Mouse (Mus musculus): ENCODE measurements around the gene Cuedc1. TPM values are rescaled to one million over a fixed set of nuclear protein-coding genes. Genes with fewer than 3 reads are reported as not detected.

The Cuedc1 gene
- total RNA-seq, 2 experiments from 2014 or later, result 31.4 to 31.7 TPM

- no peak for DNase-seq (ENCODE audit: extremely low spot score in 1 of 2, low spot score in 2 of 2)
- intact Hi-C loops (cut with DNase I), result no loop called here
- peak overlapping the region; percentile 47; the same call in 1 of the 2 replicates for H3K27ac ChIP-seq
- no peak overlapping the region for H3K4me3 ChIP-seq
- TF ChIP-seq CTCF (IDR thresholded peaks at IDR 0.05), result no peak
These were observed 58.5 kb downstream of the Cuedc1 start for GRCm38 (mm10) chr11:88156403-88156802.

GRCm38 (mm10) chr11:88158842-88159246, 61.0 kb downstream of the Cuedc1 start:
- TF ChIP-seq CTCF (IDR thresholded peaks at IDR 0.05), result no peak
- intact Hi-C loops (cut with DNase I), result no loop called here
- H3K27ac ChIP-seq, result peak overlapping the region; percentile 93
- DNase-seq (ENCODE audit: extremely low spot score in 1 of 2, low spot score in 2 of 2), result no peak
- no peak overlapping the region for H3K4me3 ChIP-seq

GRCm38 (mm10) chr11:88159389-88159788, 61.5 kb downstream of the Cuedc1 start:
- no peak for DNase-seq (ENCODE audit: extremely low spot score in 1 of 2, low spot score in 2 of 2)
- no peak for TF ChIP-seq CTCF (IDR thresholded peaks at IDR 0.05)
- H3K27ac ChIP-seq, result peak overlapping the region; percentile 93; the same call in 1 of the 2 replicates
- H3K4me3 ChIP-seq, result no peak overlapping the region
- intact Hi-C loops (cut with DNase I), result no loop called here

- TF ChIP-seq CTCF (IDR thresholded peaks at IDR 0.05), result no peak
- peak overlapping the region; percentile 93; the same call in 1 of the 2 replicates for H3K27ac ChIP-seq
- intact Hi-C loops (cut with DNase I), result no loop called here
- DNase-seq (ENCODE audit: extremely low spot score in 1 of 2, low spot score in 2 of 2), result no peak
- H3K4me3 ChIP-seq, result no peak overlapping the region
These were observed 62.5 kb downstream of the Cuedc1 start for GRCm38 (mm10) chr11:88160316-88160715.

GRCm38 (mm10) chr11:88161051-88161581, 63.3 kb downstream of the Cuedc1 start:
- H3K27ac ChIP-seq, result peak overlapping the region; percentile 93
- peak; percentile 42 to 65 for DNase-seq (ENCODE audit: extremely low spot score in 1 of 2, low spot score in 2 of 2)
- peak overlapping the region; percentile 58 for H3K4me3 ChIP-seq
- no peak for TF ChIP-seq CTCF (IDR thresholded peaks at IDR 0.05)
- intact Hi-C loops (cut with DNase I), result loop anchor here (1.0 kb wide), 1 partner anchor 62 kb away; no protein-coding TSS in a partner anchor

GRCm38 (mm10) chr11:88161651-88162362, 63.9 kb downstream of the Cuedc1 start:
- peak; percentile 77 for TF ChIP-seq CTCF (IDR thresholded peaks at IDR 0.05)
- DNase-seq (ENCODE audit: extremely low spot score in 1 of 2, low spot score in 2 of 2), result peak; percentile 76 to 84
- intact Hi-C loops (cut with DNase I), result loop anchor here (1.0 to 2.0 kb wide), 2 partner anchors 43 to 63 kb away; no protein-coding TSS in a partner anchor
- peak overlapping the region; percentile 89 for H3K27ac ChIP-seq
- peak overlapping the region; percentile 48 for H3K4me3 ChIP-seq

GRCm38 (mm10) chr11:88162740-88163139, 64.9 kb downstream of the Cuedc1 start:
- no peak overlapping the region for H3K4me3 ChIP-seq
- TF ChIP-seq CTCF (IDR thresholded peaks at IDR 0.05), result no peak
- H3K27ac ChIP-seq, result no peak overlapping the region
- intact Hi-C loops (cut with DNase I), result loop anchor here (2.0 kb wide), 1 partner anchor 44 kb away; no protein-coding TSS in a partner anchor
- no peak for DNase-seq (ENCODE audit: extremely low spot score in 1 of 2, low spot score in 2 of 2)

GRCm38 (mm10) chr11:88164213-88164723, 66.4 kb downstream of the Cuedc1 start:
- DNase-seq (ENCODE audit: extremely low spot score in 1 of 2, low spot score in 2 of 2), result no peak
- H3K27ac ChIP-seq, result peak overlapping the region; percentile 40; the same call in 1 of the 2 replicates
- H3K4me3 ChIP-seq, result no peak overlapping the region
- intact Hi-C loops (cut with DNase I), result no loop called here
- no peak for TF ChIP-seq CTCF (IDR thresholded peaks at IDR 0.05)

GRCm38 (mm10) chr11:88164801-88165377, 67.0 kb downstream of the Cuedc1 start:
- intact Hi-C loops (cut with DNase I), result no loop called here
- DNase-seq (ENCODE audit: extremely low spot score in 1 of 2, low spot score in 2 of 2), result peak in 1 of 2 experiments; percentile 39
- TF ChIP-seq CTCF (IDR thresholded peaks at IDR 0.05), result no peak
- no peak overlapping the region for H3K4me3 ChIP-seq
- peak overlapping the region; percentile 40; the same call in 1 of the 2 replicates for H3K27ac ChIP-seq

GRCm38 (mm10) chr11:88165683-88166364, 68.0 kb downstream of the Cuedc1 start:
- DNase-seq (ENCODE audit: extremely low spot score in 1 of 2, low spot score in 2 of 2), result no peak
- no peak overlapping the region for H3K4me3 ChIP-seq
- no peak overlapping the region for H3K27ac ChIP-seq
- intact Hi-C loops (cut with DNase I), result no loop called here
- TF ChIP-seq CTCF (IDR thresholded peaks at IDR 0.05), result no peak

GRCm38 (mm10) chr11:88166471-88166870, 68.6 kb downstream of the Cuedc1 start:
- DNase-seq (ENCODE audit: extremely low spot score in 1 of 2, low spot score in 2 of 2), result no peak
- Histone ChIP-seq H3K27ac (no peak overlapping the region), H3K4me3 (no peak overlapping the region)
- TF ChIP-seq CTCF (IDR thresholded peaks at IDR 0.05), result no peak
- intact Hi-C loops (cut with DNase I), result no loop called here

Measured in left cerebral cortex, adult 2 months (tissue).